Mouse (Mus musculus) mature B cell (primary cell): ENCODE results near the gene Rab42.
"Not testable (repeated sequence)": the region's sequence is repeated elsewhere in the genome, so short reads cannot be mapped to it uniquely, and the experiment has no call there.

Source experiments
- in situ Hi-C: fragments of 300-500 bp; cut with MboI; formaldehyde crosslinking; loops from 2 replicates; pipeline ENCODE4 v1.14.3; 2019

Rab42 gene

DNA sequence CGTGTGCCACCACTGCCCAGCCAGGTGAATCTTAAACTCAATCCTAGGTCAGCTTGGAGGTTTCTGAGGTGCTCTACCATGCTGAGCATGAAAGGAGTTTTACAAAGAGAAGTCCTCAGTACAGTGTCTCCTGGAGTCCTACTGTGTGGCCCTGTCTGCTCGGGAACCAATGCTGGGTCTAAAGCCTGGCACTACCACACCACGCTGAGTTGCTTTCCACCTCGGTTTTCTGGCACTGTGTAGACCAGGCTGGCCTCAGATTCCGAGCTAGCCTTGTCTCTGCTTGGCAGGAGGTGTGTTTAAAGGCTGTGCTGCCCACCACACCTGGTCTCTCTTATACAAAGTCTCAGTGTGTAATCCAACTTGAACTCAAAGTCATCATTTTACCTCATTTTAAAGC is 9.4 kb upstream of the Rab42 start:
- in situ Hi-C loops = no loop called here

DNA sequence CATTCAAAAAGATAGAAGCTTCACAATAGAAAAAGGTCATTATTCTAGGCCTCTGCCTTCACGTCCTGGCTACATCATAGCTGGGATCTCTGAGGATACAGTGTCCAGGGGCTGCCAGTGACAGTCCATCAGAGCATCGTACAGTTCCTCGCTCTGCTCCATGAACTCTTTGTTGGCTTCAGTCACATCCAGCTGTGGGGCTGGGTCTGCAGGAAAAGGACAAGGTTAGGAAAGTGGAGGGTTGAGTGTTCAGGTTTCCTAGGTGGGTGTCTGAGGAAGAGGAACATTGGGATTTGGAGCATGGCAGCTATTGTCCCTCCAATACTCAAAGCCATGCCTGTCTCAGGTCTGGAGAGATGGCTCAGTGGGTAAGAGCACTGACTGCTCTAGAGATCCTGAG is 8.6 kb upstream of the Rab42 start:
- in situ Hi-C loops = no loop called here

DNA sequence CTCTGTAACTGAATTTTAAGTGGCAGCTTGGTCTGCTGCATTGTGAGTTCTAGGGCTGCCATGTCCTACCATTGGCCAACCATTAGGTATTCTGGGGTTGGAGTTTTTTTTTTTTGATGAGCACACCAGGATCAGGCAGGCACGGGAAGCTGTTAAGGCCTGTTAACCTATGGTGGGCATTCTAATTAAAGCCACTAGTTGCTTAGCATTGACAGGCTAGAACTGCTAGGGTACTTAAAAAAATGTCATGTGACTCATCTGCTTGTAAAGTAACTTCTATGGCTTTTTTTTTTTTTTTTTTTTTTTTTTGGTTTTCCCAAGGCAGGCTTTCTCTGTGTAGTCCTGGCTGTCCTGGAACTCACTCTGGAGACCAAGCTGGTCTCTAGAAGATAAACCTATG is 8.0 kb upstream of the Rab42 start:
- in situ Hi-C loops = no loop called here

DNA sequence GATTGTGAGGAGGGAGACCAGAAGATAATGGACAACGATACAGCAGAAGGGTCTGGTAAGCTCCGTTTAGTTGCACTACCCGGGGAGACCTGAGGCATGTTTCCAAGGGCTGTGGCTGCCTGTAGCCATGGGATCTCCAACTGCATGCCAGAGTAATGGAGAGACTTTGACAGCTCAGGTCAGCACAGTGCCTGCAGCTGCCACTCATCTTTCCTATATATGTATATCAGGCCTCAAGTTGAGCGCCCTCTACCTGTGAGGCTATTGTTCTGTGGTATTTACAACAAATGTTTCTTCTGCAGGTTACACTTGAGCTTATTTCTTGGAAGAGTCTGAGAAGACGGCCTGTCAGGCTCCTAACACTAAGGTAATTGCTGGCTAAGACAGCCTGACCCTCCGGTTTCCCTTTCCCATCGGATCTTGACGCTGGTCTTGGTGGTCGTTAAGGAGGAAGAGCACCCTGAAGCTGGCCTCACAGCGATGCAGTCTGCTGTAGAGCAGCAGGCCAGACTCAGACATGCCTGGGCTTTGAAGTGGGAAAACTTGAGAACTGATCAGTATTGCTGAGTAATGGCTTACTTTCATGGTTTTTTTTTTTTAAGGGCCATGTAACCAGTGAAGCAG is 6.8 kb upstream of the Rab42 start:
- in situ Hi-C loops = no loop called here

DNA sequence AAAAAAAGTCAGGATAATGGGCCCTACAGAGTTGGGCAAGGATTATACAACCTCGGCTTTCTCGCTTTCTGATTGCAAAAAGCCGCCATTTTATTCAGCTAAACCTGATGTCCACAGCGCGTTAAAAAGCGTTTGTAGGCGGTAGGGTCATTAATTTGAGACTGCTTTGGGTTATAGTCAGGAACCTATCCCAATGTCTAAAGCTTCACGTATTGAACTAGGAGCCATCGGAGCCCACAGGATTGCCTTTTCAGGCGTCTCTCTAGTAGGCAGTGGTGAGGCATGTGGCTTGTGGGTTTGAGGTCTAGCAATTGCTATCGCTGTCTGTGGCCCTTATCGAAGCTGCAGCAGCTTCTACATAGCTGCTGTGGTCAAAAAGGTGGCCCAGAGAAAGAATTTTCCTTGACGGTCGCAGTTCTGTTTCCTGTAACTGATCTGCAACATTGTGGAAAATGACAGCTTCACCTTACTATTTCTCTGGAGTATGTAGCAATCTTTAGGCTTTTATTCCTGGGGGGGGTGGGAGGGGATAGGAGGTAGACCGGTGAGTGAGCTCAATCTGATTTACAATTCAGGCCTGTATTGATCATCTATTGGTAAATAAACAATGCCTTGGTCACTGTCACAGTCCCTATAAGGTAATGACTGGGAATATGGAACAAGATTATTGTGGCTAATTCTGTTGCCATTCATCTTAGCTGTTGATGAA is 6.1 kb upstream of the Rab42 start:
- in situ Hi-C loops = no loop called here

DNA sequence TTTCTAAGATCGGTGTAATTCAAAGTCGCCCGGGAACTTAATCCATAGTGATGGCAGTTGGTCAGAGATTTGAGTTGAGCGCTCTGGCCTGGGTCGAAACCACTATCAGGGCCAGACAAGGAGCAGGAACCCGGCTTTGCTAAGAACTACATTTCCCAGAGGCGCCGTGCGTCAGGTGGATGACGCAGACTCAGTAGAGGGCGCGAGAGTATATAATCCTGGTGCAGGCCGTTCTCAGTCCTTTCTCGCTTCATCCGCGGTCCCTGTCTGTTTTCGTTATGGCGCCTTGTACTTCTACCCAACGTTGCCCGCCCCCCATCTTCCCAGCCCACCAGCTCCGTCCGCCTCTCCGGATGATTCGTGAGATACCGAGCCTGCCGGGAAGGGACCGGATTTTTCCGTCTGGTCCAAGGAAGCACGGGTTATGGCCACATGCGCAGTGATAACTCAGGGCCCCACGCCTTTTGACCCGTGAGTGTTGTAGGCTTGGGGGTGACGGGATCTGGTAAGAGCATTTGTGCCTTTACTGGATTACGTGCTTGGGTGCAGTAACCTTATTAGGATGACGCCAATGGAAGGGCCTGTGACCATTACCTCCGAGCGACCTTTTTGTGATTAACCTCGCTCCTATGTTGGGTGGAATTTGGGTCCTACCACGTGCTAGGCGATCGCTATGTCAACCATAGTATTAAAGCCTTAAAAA is 5.4 kb upstream of the Rab42 start:
- in situ Hi-C loops = no loop called here

DNA sequence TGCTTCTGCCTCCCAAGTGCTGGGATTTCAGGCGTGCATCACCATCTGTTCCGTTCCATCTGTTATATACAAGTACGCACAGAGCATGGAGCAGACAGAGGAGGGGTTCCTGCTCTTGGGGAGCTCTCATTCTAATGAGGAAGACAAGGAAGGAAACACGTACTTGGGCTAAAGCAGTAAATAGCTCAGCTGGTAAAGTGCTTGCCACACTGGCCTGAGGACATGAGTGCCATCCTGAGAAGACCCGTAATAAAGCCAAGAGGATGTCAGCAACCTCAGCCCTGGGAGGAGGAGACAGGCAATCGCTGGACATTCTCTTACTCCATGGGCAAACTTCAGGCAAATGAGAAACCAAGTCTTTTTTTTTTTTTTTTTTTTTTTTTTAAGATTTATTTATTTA is 2.8 kb upstream of the Rab42 start:
- in situ Hi-C loops = no loop called here

DNA sequence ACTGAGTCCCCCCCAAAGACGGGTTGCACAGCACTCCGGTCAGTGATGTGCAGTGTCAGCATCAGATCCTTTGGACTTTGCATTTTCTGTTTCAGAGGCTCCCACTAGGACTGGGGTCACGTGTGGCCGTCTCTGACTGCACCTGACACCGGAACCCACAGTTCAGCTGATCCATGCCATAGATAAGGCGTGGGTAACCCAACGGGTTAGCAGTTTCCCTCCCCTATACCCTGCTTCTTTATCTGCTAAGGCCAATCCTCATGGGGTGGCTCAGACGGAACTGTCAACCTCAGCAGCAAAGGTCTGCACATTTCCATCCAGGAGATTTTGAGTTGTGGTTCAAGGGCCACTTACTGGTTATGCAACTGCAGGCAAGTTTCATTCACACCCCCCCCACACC is 2.1 kb upstream of the Rab42 start:
- in situ Hi-C loops = no loop called here

DNA sequence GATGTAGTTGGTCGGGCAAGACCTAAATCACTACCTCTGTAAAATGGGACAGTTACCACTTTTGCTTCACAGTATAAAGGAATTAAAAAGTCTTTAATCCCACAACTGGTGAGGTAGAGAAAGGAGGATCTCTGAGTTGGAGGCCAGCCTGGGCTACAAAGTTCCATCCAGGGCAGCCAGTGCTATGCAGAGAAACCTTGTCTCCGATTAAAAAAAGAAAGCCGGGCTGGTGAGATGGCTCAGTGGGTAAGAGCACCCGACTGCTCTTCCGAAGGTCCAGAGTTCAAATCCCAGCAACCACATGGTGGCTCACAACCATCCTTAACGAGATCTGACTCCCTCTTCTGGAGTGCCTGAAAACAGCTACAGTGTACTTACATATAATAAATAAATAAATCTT is 299 bp upstream of the Rab42 start:
- in situ Hi-C loops = not testable (repeated sequence)

DNA sequence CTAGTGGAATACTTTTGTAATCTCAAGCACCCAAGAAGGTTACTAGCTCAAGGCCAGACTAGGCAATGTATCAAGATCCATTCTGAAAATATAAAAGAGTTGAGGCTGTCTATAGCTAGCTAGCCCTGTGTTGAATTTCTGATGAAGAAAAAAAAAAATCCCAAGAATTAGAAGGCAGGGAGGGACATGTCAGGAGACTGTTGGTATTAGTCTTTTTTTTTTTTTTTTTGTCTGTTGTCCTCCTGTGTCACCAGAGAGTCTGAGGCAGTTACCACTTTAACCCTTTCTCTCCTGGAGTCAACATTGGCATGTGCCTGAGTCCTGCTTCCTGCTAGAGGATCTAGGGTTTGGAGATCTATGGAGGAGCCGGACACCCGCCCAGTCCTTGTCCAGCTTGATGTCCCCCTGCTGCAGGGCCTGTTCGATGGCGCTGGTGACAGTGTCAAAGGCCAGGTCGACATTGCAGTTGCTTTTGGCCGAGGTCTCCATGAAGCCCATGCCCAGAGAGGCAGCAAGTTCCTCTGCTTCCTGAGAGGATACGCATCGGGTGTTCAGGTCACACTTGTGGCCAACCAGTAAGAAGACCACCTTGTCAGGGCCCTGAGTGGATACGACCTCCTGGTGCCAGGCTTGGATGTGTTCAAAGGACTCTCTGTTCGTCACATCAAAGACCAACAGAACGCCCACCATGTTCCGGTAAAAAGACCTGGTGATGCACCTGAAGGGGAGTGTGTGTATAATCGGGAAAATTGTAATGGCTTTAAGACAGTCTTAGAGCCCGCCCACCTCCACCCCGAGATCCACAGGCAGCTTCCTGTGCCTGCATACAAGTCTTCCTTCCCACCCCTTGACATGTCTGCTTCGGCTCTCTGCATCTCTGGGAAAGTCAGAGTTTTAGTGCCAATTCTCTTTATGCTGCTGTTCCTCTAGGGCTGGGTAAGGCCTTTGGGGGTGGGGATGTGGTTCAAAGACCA is 933 bp downstream of the Rab42 start:
- in situ Hi-C loops = no loop called here

DNA sequence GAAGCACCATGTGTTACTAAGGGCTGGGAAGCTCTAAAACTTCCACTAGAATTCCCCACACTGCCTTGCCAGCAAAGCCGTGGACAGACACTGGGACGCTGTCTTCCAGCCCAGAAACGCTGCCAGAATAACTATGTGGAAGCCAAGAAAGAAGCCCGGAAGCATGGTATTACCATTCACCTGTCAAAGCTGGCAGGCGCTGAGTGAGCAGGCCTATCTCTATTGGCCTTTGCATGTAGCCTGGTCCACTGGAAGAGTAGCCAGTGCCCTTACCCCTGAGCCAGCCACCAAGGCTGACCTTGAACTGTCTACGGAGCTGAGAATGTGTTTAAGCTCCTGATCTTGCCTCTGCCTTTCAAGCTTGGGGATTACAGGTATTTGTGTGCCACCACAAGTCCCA is 1.7 kb downstream of the Rab42 start:
- in situ Hi-C loops = no loop called here

DNA sequence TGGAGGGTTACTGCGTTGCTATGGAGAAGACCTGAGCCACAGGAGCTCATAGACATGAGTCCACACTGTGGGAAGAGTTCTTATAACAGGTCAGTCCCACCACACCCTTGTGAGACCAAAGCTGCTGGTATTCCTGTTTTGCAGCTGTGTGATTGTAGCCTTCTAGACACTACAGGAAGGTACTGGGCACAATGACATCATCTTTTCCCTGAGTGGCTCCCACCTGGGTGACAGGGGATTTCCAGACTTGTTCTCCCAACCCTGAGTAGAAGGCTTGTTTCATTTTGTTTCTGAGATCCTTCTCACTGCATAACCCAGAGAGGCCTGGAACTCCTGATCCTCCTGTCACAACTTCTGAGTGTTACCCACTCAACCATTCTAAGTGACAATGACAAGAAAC is 3.3 kb downstream of the Rab42 start:
- in situ Hi-C loops = no loop called here

DNA sequence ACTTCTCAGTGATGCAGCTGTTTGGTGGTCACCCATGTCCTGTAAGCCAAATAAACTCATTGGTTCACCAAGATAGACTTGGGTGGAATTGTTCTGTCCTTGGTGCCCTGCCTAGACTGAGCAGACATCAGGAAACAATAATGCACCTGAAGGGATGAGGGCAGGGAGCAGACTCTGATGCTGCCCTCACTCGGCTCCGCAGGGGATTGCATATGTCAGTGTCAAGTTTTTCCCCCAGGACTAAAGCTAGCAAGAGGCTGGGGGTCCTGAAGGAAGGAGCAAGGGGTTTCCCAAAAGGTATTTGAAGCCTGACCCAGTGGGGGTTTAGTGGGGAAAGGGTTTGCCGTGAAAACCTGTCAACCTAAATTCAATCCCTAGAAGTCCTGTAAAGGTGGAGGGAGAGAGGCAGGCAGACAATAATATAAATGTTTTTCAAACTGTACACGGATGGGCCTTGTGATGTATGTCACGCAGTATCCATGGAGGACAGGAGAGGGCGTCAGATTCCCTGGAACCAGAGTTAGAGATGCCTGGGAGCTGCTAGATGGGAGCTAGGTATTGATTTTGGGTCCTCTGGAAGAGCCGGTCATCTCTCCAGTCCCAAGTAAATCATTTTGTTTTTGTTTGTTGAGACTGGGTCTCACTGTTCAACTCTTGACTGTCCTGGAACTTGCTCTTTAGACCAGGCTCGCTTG is 7.3 kb downstream of the Rab42 start:
- in situ Hi-C loops = no loop called here

DNA sequence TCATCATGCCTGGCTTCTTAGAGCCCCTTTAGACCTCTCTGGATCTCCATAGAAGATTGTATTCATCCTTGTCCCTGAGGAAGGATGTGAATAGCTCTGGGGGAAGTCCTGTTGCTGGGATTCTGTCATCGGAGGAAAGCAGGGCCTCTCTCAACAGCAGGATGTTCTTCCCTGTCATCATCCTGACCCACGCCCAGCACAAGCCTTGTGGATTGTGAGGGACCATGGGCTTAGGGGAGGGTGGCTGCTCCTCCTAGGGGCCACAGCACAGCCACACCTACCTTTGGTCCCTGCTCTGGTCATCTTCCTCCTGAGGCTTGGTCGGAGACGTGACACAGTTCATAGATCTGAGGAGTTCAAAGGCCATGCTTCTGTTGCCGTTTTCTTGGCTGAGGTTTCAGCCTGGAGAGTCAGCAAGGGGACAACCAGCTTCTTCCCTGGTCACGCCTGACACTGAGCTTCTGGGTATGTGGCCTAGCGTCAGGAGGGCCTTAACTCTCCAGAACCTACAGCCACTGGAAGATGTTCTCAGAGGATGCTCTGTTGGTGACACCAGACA is 9.4 kb downstream of the Rab42 start:
- in situ Hi-C loops = no loop called here

DNA sequence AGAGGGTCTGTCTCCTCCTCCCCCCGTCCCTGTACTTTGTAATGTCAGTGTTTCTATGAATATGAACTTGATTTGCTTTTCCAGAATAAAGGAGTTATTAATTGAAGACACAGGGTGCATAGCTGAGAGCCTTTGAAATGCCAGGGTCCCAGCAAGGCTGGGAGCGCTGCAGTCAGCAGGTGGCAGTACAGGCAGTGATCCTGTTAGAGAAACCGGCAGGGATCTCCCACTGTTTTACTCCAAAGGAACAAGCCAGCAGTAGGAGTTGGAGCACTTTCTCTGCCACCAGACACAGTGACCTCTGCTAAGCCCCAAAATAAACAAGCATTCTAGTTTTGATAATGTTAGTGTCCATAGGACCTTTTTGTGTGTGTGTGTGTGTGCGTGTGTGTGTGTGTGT is 10.2 kb downstream of the Rab42 start:
- in situ Hi-C loops = no loop called here

DNA sequence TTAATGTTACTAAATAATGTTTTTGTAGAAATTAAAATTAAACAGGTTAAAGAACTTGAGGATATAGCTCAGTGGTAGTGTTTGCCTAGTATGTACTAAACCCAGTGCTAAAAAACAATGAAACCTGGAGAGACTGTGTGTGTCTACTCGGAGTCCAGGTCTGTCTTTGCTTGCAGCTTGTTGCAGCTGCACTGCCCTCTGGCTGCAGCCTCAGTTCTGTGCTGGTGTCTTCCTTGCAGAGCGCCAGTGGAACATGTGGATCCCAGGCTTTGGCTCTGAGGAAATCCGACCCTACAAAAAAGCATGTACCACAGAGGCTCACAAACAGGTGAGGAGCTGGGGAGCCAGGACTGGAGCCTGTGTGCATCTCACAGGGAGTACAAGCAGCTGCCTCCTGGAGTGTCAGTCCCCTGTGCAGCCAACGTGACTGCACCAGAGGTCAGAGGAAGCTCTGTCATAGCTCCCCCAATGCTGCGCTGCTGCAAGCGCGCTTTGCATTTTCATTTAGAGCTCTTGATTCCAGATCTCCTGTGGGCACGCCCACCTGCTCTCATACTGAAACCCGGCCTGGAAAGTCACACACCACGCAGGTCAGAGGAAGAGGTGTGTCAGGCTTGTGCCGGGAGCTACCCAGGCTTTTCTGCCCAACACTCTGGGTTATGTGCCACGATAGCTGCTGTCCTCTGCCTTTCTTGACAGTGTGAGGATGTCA is 11.4 kb downstream of the Rab42 start:
- in situ Hi-C loops = no loop called here

DNA sequence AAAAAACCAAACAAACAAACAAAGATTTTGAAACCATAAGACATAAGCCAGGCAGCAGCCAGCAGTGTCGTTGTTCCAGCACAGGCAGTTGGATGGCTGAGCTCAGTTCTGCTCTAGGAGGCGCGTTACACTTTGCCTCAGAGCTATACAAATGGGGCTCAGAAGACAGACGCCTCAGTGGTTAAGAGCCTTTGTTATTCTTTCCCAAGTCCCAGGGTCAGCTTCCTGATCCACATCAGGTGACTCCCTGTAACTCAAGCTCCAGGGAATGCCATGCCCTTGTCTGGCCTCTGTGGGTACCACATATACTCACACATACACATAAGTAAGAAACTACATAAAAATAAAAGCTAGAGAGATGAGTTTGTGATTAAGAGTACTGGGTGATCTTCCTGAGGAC is 12.1 kb downstream of the Rab42 start:
- in situ Hi-C loops = no loop called here

DNA sequence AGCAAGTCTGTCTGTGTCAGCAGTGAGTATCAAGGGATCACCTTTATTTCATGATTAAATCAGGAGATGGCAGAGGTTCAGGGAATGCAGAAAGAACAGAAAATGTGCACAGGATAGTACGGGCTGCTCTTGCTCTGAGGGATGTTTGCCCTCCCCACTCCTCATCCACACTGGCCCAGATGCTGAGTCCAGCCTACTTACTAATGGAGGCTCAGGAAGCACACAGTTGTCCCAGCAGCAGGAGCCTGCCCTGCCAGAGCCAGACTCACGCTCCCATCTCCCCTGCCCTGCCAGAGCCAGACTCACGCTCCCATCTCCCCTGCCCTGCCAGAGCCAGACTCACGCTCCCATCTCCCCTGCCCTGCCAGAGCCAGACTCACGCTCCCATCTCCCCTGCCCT is 14.3 kb downstream of the Rab42 start:
- in situ Hi-C loops = not testable (repeated sequence)

DNA sequence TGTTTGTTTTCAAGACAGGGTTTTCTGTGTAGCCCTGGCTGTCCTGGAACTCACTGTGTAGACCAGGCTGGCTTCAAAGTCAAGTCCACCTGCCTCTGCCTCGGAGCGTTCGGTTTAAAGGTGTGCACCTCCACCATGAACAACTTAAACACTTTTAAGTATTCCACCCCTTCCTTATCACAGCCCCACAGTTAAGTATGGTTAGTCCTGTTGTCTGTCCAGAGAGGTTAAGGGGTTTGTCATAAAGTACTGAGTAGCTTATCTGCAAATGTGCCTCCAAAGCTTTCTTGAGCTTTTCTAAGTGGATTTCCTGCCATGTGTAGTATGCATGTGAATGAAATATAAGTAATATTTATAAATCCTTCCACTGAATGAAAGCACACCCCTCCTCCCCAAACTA is 27.2 kb downstream of the Rab42 start:
- in situ Hi-C loops = no loop called here

DNA sequence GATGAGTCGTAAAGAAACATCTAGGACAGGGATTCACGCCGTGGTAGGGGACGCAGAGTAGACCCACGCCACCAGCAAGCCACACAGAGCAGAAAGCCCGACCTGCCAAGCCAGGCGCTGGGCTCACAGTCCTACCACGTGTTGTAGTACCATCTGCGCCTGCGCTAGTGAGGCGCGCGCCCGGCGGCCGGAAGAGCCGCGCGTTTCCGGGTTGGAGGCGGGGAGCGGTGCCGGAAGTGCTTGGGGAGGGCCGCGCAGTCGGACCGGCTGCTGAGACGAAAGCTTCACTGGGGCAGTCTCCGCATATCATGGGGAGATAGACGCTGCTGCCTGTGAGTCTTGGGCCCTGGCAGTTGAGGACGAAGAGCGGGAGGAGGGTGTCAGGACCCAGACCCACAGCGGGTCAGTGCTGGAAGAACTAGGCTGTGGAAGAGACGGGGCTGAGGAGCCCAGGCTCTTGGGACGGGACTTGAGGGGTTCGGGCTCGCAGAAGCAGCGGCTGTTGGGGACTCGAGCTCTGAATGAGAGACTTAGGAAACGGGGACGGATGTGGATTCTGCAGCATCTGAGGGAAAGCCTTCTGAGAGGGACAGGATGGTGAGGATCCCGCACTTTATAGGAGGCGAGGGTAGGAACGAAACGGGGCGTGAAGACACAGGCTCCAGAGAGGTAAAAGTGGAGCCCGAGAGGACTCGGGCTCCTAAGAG is 28.9 kb downstream of the Rab42 start, which contains the start of gene Taf12:
Taf12 (plus strand) TSS at position 220 of the 707 bp plus-strand sequence.
- in situ Hi-C loops = no loop called here
